Mouse (Mus musculus) forebrain, embryonic 11.5 days (tissue): Measurements from ENCODE around the gene Fam131a. TPM values are rescaled to one million over a fixed set of nuclear protein-coding genes. Genes with fewer than 3 reads are reported as not detected.
A peak's percentile ranks its signal among the peaks of the same experiment; 100 is the strongest.

ENCODE experiments used
- ATAC-seq: fragments of 200-750 bp; cut with Nextera tagmentation; replicated peaks from 2 replicates; pipeline ENCODE4 v1.8.0; 2017; ENCODE audit warnings: moderate TSS enrichment; ENCODE audit not compliant: low FRiP score
- DNase-seq: peaks from one replicate; pipeline ENCODE4 v3.0.0-alpha.2; 2017; ENCODE audit warnings: low spot score
- H3K27ac ChIP-seq: fragments of 300-500 bp; sonication (generic); 2 replicates; pipeline ENCODE4 v1.5.1; 2014; ENCODE audit warnings: low read depth, low read length
- H3K27me3 ChIP-seq: fragments of 300-500 bp; sonication (generic); 2 replicates; pipeline ENCODE4 v1.6.1; 2014; ENCODE audit warnings: mild to moderate bottlenecking, low read length, mixed read lengths; ENCODE audit not compliant: control insufficient read depth, insufficient read depth
- H3K36me3 ChIP-seq: fragments of 300-500 bp; sonication (generic); 2 replicates; pipeline ENCODE4 v1.6.1; 2014; ENCODE audit warnings: mild to moderate bottlenecking, low read length, moderate library complexity, mixed read lengths; ENCODE audit not compliant: control insufficient read depth, insufficient read depth
- H3K4me1 ChIP-seq: fragments of 300-500 bp; sonication (generic); replicated peaks from 2 replicates; pipeline ENCODE4 v1.6.1; 2014; ENCODE audit warnings: low read length, mixed read lengths; ENCODE audit not compliant: control insufficient read depth, insufficient read depth
- H3K4me2 ChIP-seq: fragments of 300-500 bp; sonication (generic); 2 replicates; pipeline ENCODE4 v1.6.1; 2014; ENCODE audit warnings: low read depth, mild to moderate bottlenecking, low read length, moderate library complexity, mixed read lengths; ENCODE audit not compliant: severe bottlenecking
- H3K4me3 ChIP-seq: fragments of 300-500 bp; sonication (generic); 2 replicates; pipeline ENCODE4 v1.5.1; 2014; ENCODE audit warnings: low read depth, low read length
- H3K9ac ChIP-seq: fragments of 300-500 bp; sonication (generic); 2 replicates; pipeline ENCODE4 v1.6.1; 2014; ENCODE audit warnings: low read length
- H3K9me3 ChIP-seq: fragments of 300-500 bp; sonication (generic); 2 replicates; pipeline ENCODE4 v1.6.1; 2016; ENCODE audit warnings: low read length, mixed read lengths; ENCODE audit not compliant: control insufficient read depth
- WGBS: fragments of 180-500 bp; shearing (Covaris S2); extraction: QIAGEN DNeasy Blood & Tissue Kit; methylation state at CpG from one replicate; pipeline ENCODE4 v1.1.7; 2014; 5-methylcytosine and 5-hydroxymethylcytosine counted together
- polyA plus RNA-seq: library from polyadenylated mRNA; unstranded; fragments of >200 nt; fragmentation: Nextera tagmentation; extraction: Ambion mirVana; gene quantifications from 2 replicates; pipeline ENCODE4 v1.2.1, GENCODE M21; 2014

Fam131a gene
- polyA plus RNA-seq, 1 experiment from 2014 or later, result 15.2 TPM

DNA sequence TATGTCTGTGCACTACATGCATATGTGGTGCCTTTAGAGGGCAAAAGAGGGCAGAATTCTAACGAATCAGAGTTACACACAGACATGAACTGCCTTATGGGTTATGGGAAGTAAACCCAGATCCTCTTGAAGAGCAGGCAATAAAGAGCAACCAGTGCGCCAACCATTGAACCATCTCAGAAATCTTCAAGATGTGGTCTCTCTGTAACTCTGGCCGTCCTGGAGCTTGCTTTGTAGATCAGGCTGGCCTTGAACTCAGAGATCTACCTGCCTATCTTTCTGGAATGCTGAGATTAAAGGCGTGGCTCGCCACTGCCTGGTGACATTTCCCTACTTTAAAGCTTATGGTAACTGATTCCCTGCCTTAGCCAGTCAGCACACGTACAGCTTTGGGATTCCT, 21.2 kb upstream of the Fam131a start:
- Histone ChIP-seq H3K27me3 (no peaks in the 10 kb centered on the region), H3K36me3 (no peaks in the 10 kb centered on the region), H3K9ac (no peak overlapping the region; the same call in 1 of the 2 replicates), H3K4me2 (peak overlapping the region; percentile 57; the same call in 1 of the 2 replicates), H3K27ac (no peak overlapping the region), H3K9me3 (no peaks in the 10 kb centered on the region), H3K4me3 (peak overlapping the region; percentile 100), H3K4me1 (peaks cover 8% of the 10 kb centered on the region)
- ATAC-seq (no peak), DNase-seq (no peak)
- WGBS, result 23% methylated on average over 6 of the region's 6 CpGs

GRCm38 (mm10) chr16:20672500-20672902, 20.5 kb upstream of the Fam131a start:
- H3K9ac ChIP-seq, result peak overlapping the region; percentile 96
- H3K4me3 ChIP-seq, result peak overlapping the region; percentile 100
- H3K27ac ChIP-seq, result peak overlapping the region; percentile 89
- H3K4me1 ChIP-seq, result peaks cover 8% of the 10 kb centered on the region
- DNase-seq, result peak; percentile 97
- H3K27me3 ChIP-seq, result no peaks in the 10 kb centered on the region
- no peaks in the 10 kb centered on the region for H3K9me3 ChIP-seq
- peak; percentile 97 for ATAC-seq
- H3K4me2 ChIP-seq, result peak overlapping the region; percentile 57
- H3K36me3 ChIP-seq, result no peaks in the 10 kb centered on the region
- under 1% methylated on average over 34 of the region's 38 CpGs for WGBS

DNA sequence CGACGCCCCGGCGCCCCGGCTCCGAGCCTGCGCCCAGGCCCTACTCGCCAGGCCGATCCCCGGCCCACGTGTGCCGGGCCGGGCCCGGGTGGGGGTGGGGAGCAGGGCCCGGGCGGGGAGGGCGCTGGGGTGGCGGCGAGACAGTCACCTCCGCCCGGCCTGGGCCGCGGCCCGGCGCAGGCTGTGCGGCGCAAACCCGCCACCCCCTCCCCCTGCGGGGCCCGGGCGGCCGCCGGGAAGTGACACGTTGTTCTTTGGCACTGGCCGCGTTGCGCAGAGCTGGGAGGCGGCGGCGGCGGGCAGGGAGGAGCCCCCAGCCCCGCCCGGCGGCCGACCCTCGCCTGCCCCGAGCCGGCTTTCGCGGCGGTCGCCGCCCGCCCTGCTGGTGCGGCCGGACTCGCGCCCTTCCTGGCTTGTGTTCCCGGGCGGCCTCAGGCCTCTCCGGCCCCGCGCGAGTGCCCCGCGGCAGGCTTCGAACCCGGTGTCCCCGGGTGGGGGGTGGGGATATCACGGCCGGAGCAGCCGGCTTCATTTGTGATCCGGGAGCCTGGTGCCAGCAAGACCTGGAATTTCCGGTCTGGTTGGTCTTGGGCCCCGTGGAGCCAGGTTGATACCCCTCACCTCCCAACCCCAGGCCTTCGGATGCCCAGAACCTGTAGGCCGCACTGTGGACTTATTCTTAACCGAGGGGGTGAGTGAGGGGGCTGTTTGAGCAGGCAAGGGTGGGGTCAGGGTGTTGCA, 19.9 kb upstream of the Fam131a start:
- Histone ChIP-seq H3K4me2 (peak overlapping the region; percentile 95), H3K27me3 (no peaks in the 10 kb centered on the region), H3K9ac (peak overlapping the region; percentile 96), H3K4me1 (peaks cover 8% of the 10 kb centered on the region), H3K36me3 (peaks cover 4% of the 10 kb centered on the region; the same call in 1 of the 2 replicates), H3K4me3 (peak overlapping the region; percentile 100), H3K9me3 (no peaks in the 10 kb centered on the region), H3K27ac (peak overlapping the region; percentile 89)
- ATAC-seq (peak; percentile 87; the same call in 1 of the 2 replicates), DNase-seq (peak; percentile 82)
- 0% methylated on average over 38 of the region's 78 CpGs for WGBS

DNA sequence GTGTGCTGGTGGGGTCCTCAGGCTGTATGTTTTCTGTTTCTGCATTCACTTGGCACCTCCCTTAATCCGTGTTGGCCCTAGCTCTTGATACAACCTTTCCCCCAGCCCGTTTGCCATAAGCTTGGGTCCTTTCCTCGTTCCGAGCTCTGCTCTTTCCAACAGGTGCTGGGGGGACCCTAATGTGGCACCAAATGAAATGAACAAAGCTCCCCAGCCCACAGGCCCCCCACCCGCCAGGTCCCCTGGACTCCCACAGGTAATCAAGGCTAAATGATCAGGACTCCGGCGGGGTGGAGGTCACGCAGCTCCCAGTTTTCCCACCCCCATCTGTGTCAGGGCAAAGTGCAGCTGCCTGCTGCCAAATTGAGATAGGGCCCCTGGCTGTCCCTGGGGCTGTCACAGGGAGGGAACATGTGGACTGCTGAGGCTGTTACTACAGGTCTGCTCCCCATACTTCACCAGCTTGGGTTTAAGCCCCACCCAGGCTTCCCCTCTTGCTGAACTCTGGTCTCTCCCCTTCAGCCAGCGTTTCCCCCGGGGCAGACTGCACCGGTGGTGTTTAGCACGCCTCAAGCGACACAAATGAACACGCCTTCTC, 19.2 kb upstream of the Fam131a start:
- Histone ChIP-seq H3K9me3 (no peaks in the 10 kb centered on the region), H3K9ac (peak overlapping the region; percentile 96), H3K4me2 (peak overlapping the region; percentile 95), H3K4me3 (peak overlapping the region; percentile 100), H3K27ac (no peak overlapping the region; the same call in 1 of the 2 replicates), H3K4me1 (peaks cover 8% of the 10 kb centered on the region), H3K36me3 (peaks cover 4% of the 10 kb centered on the region; the same call in 1 of the 2 replicates), H3K27me3 (no peaks in the 10 kb centered on the region)
- DNase-seq, result peak; percentile 63
- no peak for ATAC-seq
- WGBS, result 15% methylated on average over 14 of the region's 14 CpGs

- no peak for ATAC-seq
- H3K27ac ChIP-seq, result no peak overlapping the region
- H3K9ac ChIP-seq, result no peak overlapping the region
- H3K36me3 ChIP-seq, result peaks cover 15% of the 10 kb centered on the region
- H3K4me1 ChIP-seq, result peaks cover 8% of the 10 kb centered on the region
- 85% methylated on average over 6 of the region's 6 CpGs for WGBS
- no peak for DNase-seq
- no peak overlapping the region for H3K4me3 ChIP-seq
- H3K4me2 ChIP-seq, result no peak overlapping the region
- no peaks in the 10 kb centered on the region for H3K9me3 ChIP-seq
- H3K27me3 ChIP-seq, result no peaks in the 10 kb centered on the region
Measured at GRCm38 (mm10) chr16:20675213-20675612, 17.8 kb upstream of the Fam131a start.

GRCm38 (mm10) chr16:20676702-20677101, 16.3 kb upstream of the Fam131a start:
- Histone ChIP-seq H3K27me3 (no peaks in the 10 kb centered on the region), H3K36me3 (peaks cover 28% of the 10 kb centered on the region), H3K4me2 (no peak overlapping the region), H3K4me1 (peaks cover 8% of the 10 kb centered on the region), H3K9ac (no peak overlapping the region), H3K27ac (no peak overlapping the region), H3K9me3 (no peaks in the 10 kb centered on the region), H3K4me3 (no peak overlapping the region)
- no peak for ATAC-seq
- WGBS, result 85% methylated on average over 4 of the region's 4 CpGs
- no peak for DNase-seq

GRCm38 (mm10) chr16:20677380-20677779, 15.7 kb upstream of the Fam131a start:
- Histone ChIP-seq H3K4me3 (no peak overlapping the region), H3K9me3 (no peaks in the 10 kb centered on the region), H3K4me2 (no peak overlapping the region), H3K4me1 (peaks cover 8% of the 10 kb centered on the region), H3K27ac (no peak overlapping the region), H3K27me3 (no peaks in the 10 kb centered on the region), H3K36me3 (peaks cover 32% of the 10 kb centered on the region), H3K9ac (no peak overlapping the region)
- ATAC-seq (no peak), DNase-seq (no peak)
- 86% methylated on average over 5 of the region's 5 CpGs for WGBS

DNA sequence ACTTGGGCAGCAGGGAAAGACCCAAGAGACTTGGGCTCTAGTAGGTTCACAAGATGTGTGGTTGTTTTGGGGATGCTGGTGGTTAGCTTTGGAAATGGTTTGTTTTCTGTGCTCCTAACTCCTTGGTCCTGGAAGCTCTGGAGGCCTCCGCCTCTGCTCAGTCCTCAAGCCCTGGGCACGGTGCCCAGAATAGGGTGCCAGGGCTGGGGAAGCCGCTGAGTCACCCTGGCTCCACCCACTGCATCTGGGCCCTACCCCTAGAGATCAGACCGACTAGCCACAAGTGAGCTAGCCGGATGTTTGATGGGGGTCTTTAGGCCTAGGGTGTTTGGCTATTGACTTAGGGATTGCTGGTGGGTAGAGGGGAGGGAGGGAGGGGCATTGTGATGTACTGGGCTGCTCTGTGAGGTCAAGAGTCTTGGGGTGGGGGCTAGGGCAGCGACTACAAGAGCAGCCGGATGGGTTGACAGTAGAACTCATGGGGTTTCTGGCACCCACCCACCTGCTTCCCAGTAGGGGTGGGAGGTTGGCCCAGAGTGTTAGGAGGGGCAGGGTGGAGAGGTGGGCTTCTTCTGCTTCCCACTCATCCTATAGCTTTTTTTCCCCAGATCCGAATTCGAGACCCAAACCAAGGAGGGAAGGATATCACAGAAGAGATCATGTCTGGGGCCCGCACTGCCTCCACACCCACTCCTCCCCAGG, 14.9 kb upstream of the Fam131a start:
- H3K9me3 ChIP-seq, result no peaks in the 10 kb centered on the region
- H3K4me1 ChIP-seq, result peaks cover 8% of the 10 kb centered on the region
- no peak overlapping the region for H3K9ac ChIP-seq
- no peak for ATAC-seq
- no peaks in the 10 kb centered on the region for H3K27me3 ChIP-seq
- no peak for DNase-seq
- H3K4me3 ChIP-seq, result no peak overlapping the region
- H3K4me2 ChIP-seq, result no peak overlapping the region
- 93% methylated on average over 10 of the region's 10 CpGs for WGBS
- H3K27ac ChIP-seq, result no peak overlapping the region
- H3K36me3 ChIP-seq, result peaks cover 35% of the 10 kb centered on the region
